Mouse (Mus musculus): Measurements from ENCODE around the gene Ccsap. TPM values are rescaled to one million over a fixed set of nuclear protein-coding genes. Genes with fewer than 3 reads are reported as not detected.
"Not testable (repeated sequence)": the region's sequence is repeated elsewhere in the genome, so short reads cannot be mapped to it uniquely, and the experiment has no call there.

Gene Ccsap
- polyA plus RNA-seq, 1 experiment from 2014 or later = 3.0 TPM

GRCm38 (mm10) chr8:123813173-123813891 is 46.7 kb downstream of the Ccsap start:
- no peak overlapping the region for H3K4me3 ChIP-seq
- ATAC-seq (ENCODE audit: insufficient number of reproducible peaks, low FRiP score, low TSS enrichment, low read depth) = no peak
- H3K4me1 ChIP-seq = peaks cover 7% of the 10 kb centered on the region; the same call in 1 of the 2 replicates
- H3K9ac ChIP-seq = no peak overlapping the region
- no peaks in the 10 kb centered on the region for H3K9me3 ChIP-seq
- peaks cover 4% of the 10 kb centered on the region; the same call in 1 of the 2 replicates for H3K36me3 ChIP-seq
- 52% methylated on average over 16 of the region's 16 CpGs for WGBS
- H3K27ac ChIP-seq = 0 out of 2 replicates have a peak overlapping the region, but pooled peaks have one; percentile 30
- H3K27me3 ChIP-seq = no peaks in the 10 kb centered on the region
- no peak overlapping the region for H3K4me2 ChIP-seq

DNA sequence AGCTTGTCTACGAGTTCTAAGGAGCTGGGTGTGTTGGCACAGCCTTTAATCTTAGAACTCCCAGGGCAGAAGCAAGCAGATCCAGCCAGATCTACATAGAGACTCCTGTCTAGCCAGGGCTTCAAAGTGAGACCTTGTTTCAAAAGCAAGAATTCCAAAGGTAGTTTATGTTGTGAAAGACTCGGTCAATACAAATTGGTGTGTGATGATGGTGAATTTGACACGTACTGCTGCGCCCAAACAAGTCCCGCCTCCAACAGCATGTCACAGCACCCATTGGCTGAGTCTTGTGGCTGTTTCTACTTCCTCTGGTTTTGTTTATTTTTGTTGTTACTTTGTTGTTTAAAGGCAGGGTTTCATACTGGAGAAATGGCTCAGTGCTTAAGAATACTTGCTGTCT is 47.8 kb downstream of the Ccsap start:
- peaks cover 4% of the 10 kb centered on the region; the same call in 1 of the 2 replicates for H3K36me3 ChIP-seq
- peaks cover 13% of the 10 kb centered on the region for H3K4me1 ChIP-seq
- no peak overlapping the region for H3K4me2 ChIP-seq
- WGBS = 76% methylated on average over 5 of the region's 5 CpGs
- H3K27me3 ChIP-seq = no peaks in the 10 kb centered on the region
- H3K9me3 ChIP-seq = no peaks in the 10 kb centered on the region
- H3K9ac ChIP-seq = no peak overlapping the region
- no peak overlapping the region for H3K27ac ChIP-seq
- ATAC-seq (ENCODE audit: insufficient number of reproducible peaks, low FRiP score, low TSS enrichment, low read depth) = no peak
- H3K4me3 ChIP-seq = no peak overlapping the region

- H3K4me1 ChIP-seq = peaks cover 29% of the 10 kb centered on the region
- H3K9ac ChIP-seq; H3K4me2 ChIP-seq; ATAC-seq (ENCODE audit: insufficient number of reproducible peaks, low FRiP score, low TSS enrichment, low read depth); H3K36me3 ChIP-seq; H3K27ac ChIP-seq; H3K27me3 ChIP-seq; H3K9me3 ChIP-seq; H3K4me3 ChIP-seq: not testable (repeated sequence)
- 95% methylated on average over 4 of the region's 4 CpGs for WGBS
Observed at GRCm38 (mm10) chr8:123809342-123809741, 50.7 kb downstream of the Ccsap start.

GRCm38 (mm10) chr8:123808671-123809070 is 51.3 kb downstream of the Ccsap start:
- H3K4me3 ChIP-seq = no peak overlapping the region
- peaks cover 27% of the 10 kb centered on the region for H3K4me1 ChIP-seq
- H3K36me3 ChIP-seq = no peaks in the 10 kb centered on the region
- H3K27ac ChIP-seq = no peak overlapping the region
- no peaks in the 10 kb centered on the region for H3K27me3 ChIP-seq
- no peak overlapping the region for H3K9ac ChIP-seq
- H3K4me2 ChIP-seq = no peak overlapping the region
- no peak for ATAC-seq (ENCODE audit: insufficient number of reproducible peaks, low FRiP score, low TSS enrichment, low read depth)
- WGBS = 81% methylated on average over 7 of the region's 7 CpGs
- H3K9me3 ChIP-seq = no peaks in the 10 kb centered on the region

DNA sequence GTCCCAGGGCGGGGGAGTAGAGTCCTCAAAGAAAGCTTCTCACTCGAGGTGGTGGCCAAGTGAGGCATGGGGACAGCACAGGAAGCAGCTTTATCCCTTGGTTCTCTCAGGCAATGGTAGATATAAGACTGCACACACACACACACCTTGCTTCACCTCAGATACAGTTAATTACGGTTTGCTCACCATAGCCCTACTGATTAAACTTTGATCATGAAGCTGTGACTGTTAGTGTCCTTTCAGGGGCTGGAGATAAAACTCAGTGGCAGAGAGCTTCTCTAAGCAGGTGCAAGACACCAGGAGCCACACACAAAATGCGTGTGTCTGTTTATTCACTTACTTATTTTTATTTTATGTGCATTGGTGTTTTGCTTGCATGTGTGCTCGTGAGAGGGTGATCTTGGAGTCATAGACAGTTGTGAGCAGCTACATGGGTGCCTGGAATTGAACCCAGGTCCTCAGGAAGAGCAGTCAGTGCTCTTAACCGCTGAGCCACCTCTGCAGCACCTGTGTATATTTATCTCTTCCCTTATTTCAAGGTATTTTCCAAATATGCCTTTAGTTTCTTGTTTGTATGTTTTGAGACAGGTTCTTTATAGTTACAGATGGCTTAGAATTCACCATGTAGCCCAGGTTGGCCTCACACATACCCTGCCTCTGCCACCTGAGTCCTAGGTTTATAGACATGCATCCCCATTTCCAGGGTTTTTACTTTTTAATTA is 52.0 kb downstream of the Ccsap start:
- H3K27me3 ChIP-seq = no peaks in the 10 kb centered on the region
- no peaks in the 10 kb centered on the region for H3K36me3 ChIP-seq
- no peak overlapping the region for H3K9ac ChIP-seq
- H3K27ac ChIP-seq = no peak overlapping the region
- no peaks in the 10 kb centered on the region for H3K9me3 ChIP-seq
- 70% methylated on average over 6 of the region's 6 CpGs for WGBS
- no peak for ATAC-seq (ENCODE audit: insufficient number of reproducible peaks, low FRiP score, low TSS enrichment, low read depth)
- H3K4me2 ChIP-seq = no peak overlapping the region
- H3K4me1 ChIP-seq = peaks cover 23% of the 10 kb centered on the region
- H3K4me3 ChIP-seq = no peak overlapping the region

DNA sequence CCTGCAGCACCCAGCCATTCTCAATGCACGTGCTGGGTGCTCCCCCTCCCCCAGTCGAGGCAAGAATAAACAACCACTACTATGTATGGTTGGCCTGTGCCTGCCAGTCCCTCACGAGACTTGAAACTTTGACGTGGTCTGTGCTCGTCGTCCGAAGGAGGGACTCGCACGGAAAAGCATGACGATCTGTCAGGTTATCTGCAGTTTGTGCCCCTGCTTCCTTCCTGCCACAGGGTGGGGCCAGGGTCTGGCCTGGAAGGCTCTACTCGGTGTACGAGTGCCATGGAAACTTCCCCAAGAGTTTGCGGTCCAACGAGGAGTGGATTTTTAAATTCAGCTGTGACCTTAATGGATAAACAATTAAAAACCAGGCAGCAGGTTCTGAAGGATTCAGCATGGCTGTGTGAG is 53.0 kb downstream of the Ccsap start:
- Histone ChIP-seq H3K27me3 (no peaks in the 10 kb centered on the region), H3K4me1 (peaks cover 22% of the 10 kb centered on the region), H3K4me3 (peak overlapping the region; percentile 92), H3K9ac (peak overlapping the region; percentile 87; the same call in 1 of the 2 replicates), H3K4me2 (peak overlapping the region; percentile 82), H3K27ac (no peak overlapping the region), H3K9me3 (no peaks in the 10 kb centered on the region), H3K36me3 (no peaks in the 10 kb centered on the region)
- ATAC-seq (ENCODE audit: insufficient number of reproducible peaks, low FRiP score, low TSS enrichment, low read depth) = no peak
- WGBS = 11% methylated on average over 14 of the region's 14 CpGs

- ATAC-seq (ENCODE audit: insufficient number of reproducible peaks, low FRiP score, low TSS enrichment, low read depth) = no peak
- 4% methylated on average over 12 of the region's 12 CpGs for WGBS
- peaks cover 22% of the 10 kb centered on the region for H3K4me1 ChIP-seq
- H3K4me3 ChIP-seq = peak overlapping the region; percentile 92
- H3K9ac ChIP-seq = peak overlapping the region; percentile 87
- peak overlapping the region; percentile 82 for H3K4me2 ChIP-seq
- H3K27me3 ChIP-seq = no peaks in the 10 kb centered on the region
- no peaks in the 10 kb centered on the region for H3K9me3 ChIP-seq
- peak overlapping the region; percentile 87 for H3K27ac ChIP-seq
- H3K36me3 ChIP-seq = no peaks in the 10 kb centered on the region
Observed at GRCm38 (mm10) chr8:123806374-123806935, 53.6 kb downstream of the Ccsap start.

DNA sequence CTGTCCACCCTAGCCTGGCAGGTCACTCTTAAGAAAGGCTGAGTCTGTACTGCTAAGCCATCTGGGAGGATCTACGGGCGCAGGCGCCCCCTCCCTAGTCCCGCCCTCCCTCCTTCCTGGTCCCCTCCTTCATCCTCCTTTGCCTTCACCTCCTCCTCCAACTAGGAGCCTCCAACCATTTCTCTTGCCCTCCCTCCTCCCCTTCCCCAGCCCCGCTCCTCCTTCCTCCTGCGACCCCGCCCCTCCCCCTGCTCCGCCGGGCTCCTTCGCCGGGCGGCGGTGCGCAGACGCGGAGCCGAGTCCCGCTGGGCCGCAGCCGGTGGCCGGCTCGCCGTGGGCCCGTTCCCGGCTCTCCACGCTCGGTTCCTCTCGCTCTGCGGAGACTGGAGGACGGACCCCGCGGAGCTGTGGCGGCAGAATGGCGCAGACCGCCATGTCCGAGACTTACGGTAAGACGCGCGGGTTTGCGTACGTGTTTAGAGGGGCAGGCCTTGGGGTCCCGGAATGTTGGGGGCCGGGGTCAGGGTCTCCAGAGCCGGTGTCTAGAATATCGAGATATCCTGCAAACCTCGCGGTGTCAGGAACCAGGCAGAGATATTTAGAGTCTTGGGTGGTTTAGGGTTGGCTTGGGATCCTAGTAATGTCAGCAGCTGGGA is 54.2 kb downstream of the Ccsap start, which contains the start of gene Rab4a:
Rab4a (plus strand) TSS at position 268 of the 656 bp plus-strand sequence.
- WGBS = under 1% methylated on average over 47 of the region's 48 CpGs
- peak within 1 kb of the TSS; percentile 92 for H3K4me3 ChIP-seq
- H3K9me3 ChIP-seq = no peaks in the 10 kb centered on the region
- no peaks in the 10 kb centered on the region for H3K27me3 ChIP-seq
- peak within 1 kb of the TSS; percentile 87 for H3K9ac ChIP-seq
- H3K4me1 ChIP-seq = peaks cover 22% of the 10 kb centered on the region
- H3K4me2 ChIP-seq = peak within 1 kb of the TSS; percentile 82
- no peaks in the 10 kb centered on the region for H3K36me3 ChIP-seq
- H3K27ac ChIP-seq = peak within 1 kb of the TSS; percentile 87
- ATAC-seq (ENCODE audit: insufficient number of reproducible peaks, low FRiP score, low TSS enrichment, low read depth) = peak; percentile 95

- H3K27ac ChIP-seq = peak overlapping the region; percentile 67
- peak overlapping the region; percentile 82 for H3K4me2 ChIP-seq
- H3K4me1 ChIP-seq = peaks cover 22% of the 10 kb centered on the region
- H3K27me3 ChIP-seq = no peaks in the 10 kb centered on the region
- WGBS = 15% methylated on average over 15 of the region's 15 CpGs
- H3K9me3 ChIP-seq = no peaks in the 10 kb centered on the region
- no peaks in the 10 kb centered on the region for H3K36me3 ChIP-seq
- H3K9ac ChIP-seq = peak overlapping the region; percentile 50
- ATAC-seq (ENCODE audit: insufficient number of reproducible peaks, low FRiP score, low TSS enrichment, low read depth) = no peak; the same call in 1 of the 2 replicates
- peak overlapping the region; percentile 92 for H3K4me3 ChIP-seq
Observed at GRCm38 (mm10) chr8:123805209-123805717, 54.7 kb downstream of the Ccsap start.

- WGBS = 85% methylated on average over 7 of the region's 7 CpGs
- Histone ChIP-seq H3K9me3 (no peaks in the 10 kb centered on the region), H3K4me3 (no peak overlapping the region), H3K36me3 (no peaks in the 10 kb centered on the region), H3K4me1 (peaks cover 24% of the 10 kb centered on the region), H3K4me2 (no peak overlapping the region), H3K27me3 (no peaks in the 10 kb centered on the region), H3K27ac (no peak overlapping the region), H3K9ac (no peak overlapping the region)
- ATAC-seq (ENCODE audit: insufficient number of reproducible peaks, low FRiP score, low TSS enrichment, low read depth) = no peak
Observed at GRCm38 (mm10) chr8:123804586-123804985, 55.4 kb downstream of the Ccsap start.

GRCm38 (mm10) chr8:123803639-123804038 is 56.4 kb downstream of the Ccsap start:
- no peak overlapping the region for H3K27ac ChIP-seq
- ATAC-seq (ENCODE audit: insufficient number of reproducible peaks, low FRiP score, low TSS enrichment, low read depth) = no peak
- peaks cover 24% of the 10 kb centered on the region for H3K4me1 ChIP-seq
- H3K9me3 ChIP-seq = no peaks in the 10 kb centered on the region
- H3K9ac ChIP-seq = no peak overlapping the region
- no peak overlapping the region for H3K4me3 ChIP-seq
- no peaks in the 10 kb centered on the region for H3K36me3 ChIP-seq
- WGBS = 71% methylated on average over 1 of the region's 1 CpGs
- no peak overlapping the region for H3K4me2 ChIP-seq
- no peaks in the 10 kb centered on the region for H3K27me3 ChIP-seq
